Mouse (Mus musculus) C2C12 (cell line): ENCODE data around the gene Pou1f1. TPM values are rescaled to one million over a fixed set of nuclear protein-coding genes. Genes with fewer than 3 reads are reported as not detected.
A peak's percentile ranks its signal among the peaks of the same experiment; 100 is the strongest.

Experiments
- H3K27me3 ChIP-seq: one replicate; pipeline ENCODE4 v1.6.1; 2011; ENCODE audit not compliant: control insufficient read depth, insufficient read depth, insufficient read length
- H3K36me3 ChIP-seq: one replicate; pipeline ENCODE4 v1.6.1; 2011; ENCODE audit not compliant: control insufficient read depth, insufficient read depth
- H3K4me3 ChIP-seq: one replicate; pipeline ENCODE4 v1.5.1; 2011; ENCODE audit warnings: mild to moderate bottlenecking, control low read depth; ENCODE audit not compliant: poor library complexity, insufficient read depth, severe bottlenecking
- H3K79me2 ChIP-seq: one replicate; pipeline ENCODE4 v1.6.1; 2011; ENCODE audit not compliant: control insufficient read depth, insufficient read depth
- H3K79me3 ChIP-seq: one replicate; pipeline ENCODE4 v1.6.1; 2011; ENCODE audit warnings: low read depth, control low read depth
- H3ac ChIP-seq: one replicate; pipeline ENCODE3; 2011; ENCODE audit warnings: low read depth; ENCODE audit not compliant: control insufficient read depth, insufficient read length
- CEBPB ChIP-seq: IDR thresholded peaks from one replicate; pipeline ENCODE4 v1.6.1; 2011; ENCODE audit warnings: low read depth, mild to moderate bottlenecking, control low read depth, moderate library complexity
- CTCF ChIP-seq: IDR thresholded peaks from one replicate; pipeline ENCODE4 v1.5.1; 2011; ENCODE audit not compliant: control insufficient read depth, insufficient read depth, insufficient read length
- FOSL1 ChIP-seq: IDR thresholded peaks from one replicate; pipeline ENCODE4 v1.8.0; 2011; ENCODE audit warnings: mild to moderate bottlenecking, low read length; ENCODE audit not compliant: poor library complexity, insufficient read depth, severe bottlenecking
- MAX ChIP-seq: IDR thresholded peaks from one replicate; pipeline ENCODE4 v1.6.1; 2011; ENCODE audit warnings: mild to moderate bottlenecking, control low read depth
- MYOD1 ChIP-seq: IDR thresholded peaks from one replicate; pipeline ENCODE4 v1.6.1; 2011; ENCODE audit warnings: low read depth; ENCODE audit not compliant: control insufficient read depth, insufficient read length
- MYOG ChIP-seq: IDR thresholded peaks from one replicate; pipeline ENCODE4 v1.6.1; 2011; ENCODE audit not compliant: control insufficient read depth, insufficient read length; ENCODE audit errors: extremely low read depth
- USF1 ChIP-seq: IDR thresholded peaks from one replicate; pipeline ENCODE4 v1.6.1; 2011; ENCODE audit warnings: low read depth, mild to moderate bottlenecking, control low read depth, moderate library complexity
- polyA plus RNA-seq: library from polyadenylated mRNA; unstranded; fragments of >200 nt; fragmentation: generic; extraction: Trizol; gene quantifications from one replicate; pipeline ENCODE4 v1.2.1, GENCODE M21; 2012; ENCODE audit warnings: missing spikeins

The Pou1f1 gene
- polyA plus RNA-seq, 1 experiment = not detected

- H3ac ChIP-seq = no peak overlapping the region
- H3K79me2 ChIP-seq = peaks cover 60% of the 10 kb centered on the region
- peaks cover 38% of the 10 kb centered on the region for H3K79me3 ChIP-seq
- peak overlapping the region; percentile 72 for H3K4me3 ChIP-seq
- TF ChIP-seq CTCF (no peak), MYOG (no peak), USF1 (no peak), CEBPB (no peak), FOSL1 (no peak), MAX (no peak), MYOD1 (no peak)
- no peaks in the 10 kb centered on the region for H3K36me3 ChIP-seq
- no peaks in the 10 kb centered on the region for H3K27me3 ChIP-seq
These were observed 41.0 kb downstream of the Pou1f1 start for GRCm38 (mm10) chr16:65560996-65561962.

GRCm38 (mm10) chr16:65561963-65562863 is 41.9 kb downstream of the Pou1f1 start, which contains the start of gene Chmp2b:
Gene Chmp2b, minus strand, starts transcription at chr16:65562726.
- Histone ChIP-seq H3K79me3 (peaks cover 34% of the 10 kb centered on the region), H3K36me3 (no peaks in the 10 kb centered on the region), H3ac (peak within 1 kb of the TSS; percentile 80), H3K79me2 (peaks cover 50% of the 10 kb centered on the region), H3K4me3 (peak within 1 kb of the TSS; percentile 72), H3K27me3 (no peaks in the 10 kb centered on the region)
- TF ChIP-seq USF1 (no peak), MYOG (no peak), MYOD1 (no peak), FOSL1 (no peak), CEBPB (no peak), CTCF (no peak), MAX (no peak)

GRCm38 (mm10) chr16:65562864-65563206 is 42.5 kb downstream of the Pou1f1 start:
- Histone ChIP-seq H3K79me3 (peaks cover 32% of the 10 kb centered on the region), H3K36me3 (no peaks in the 10 kb centered on the region), H3K27me3 (no peaks in the 10 kb centered on the region), H3K4me3 (peak overlapping the region; percentile 72), H3ac (peak overlapping the region; percentile 72), H3K79me2 (peaks cover 44% of the 10 kb centered on the region)
- no peak for TF ChIP-seq MYOG
- TF ChIP-seq CEBPB = no peak
- TF ChIP-seq CTCF = no peak
- TF ChIP-seq FOSL1 = no peak
- no peak for TF ChIP-seq MAX
- TF ChIP-seq USF1 = no peak
- TF ChIP-seq MYOD1 = no peak

- H3K79me3 ChIP-seq = peaks cover 21% of the 10 kb centered on the region
- peaks cover 30% of the 10 kb centered on the region for H3K79me2 ChIP-seq
- H3K36me3 ChIP-seq = no peaks in the 10 kb centered on the region
- H3K27me3 ChIP-seq = no peaks in the 10 kb centered on the region
- no peak overlapping the region for H3ac ChIP-seq
- TF ChIP-seq USF1 (no peak), MAX (no peak), FOSL1 (no peak), CEBPB (no peak), MYOD1 (no peak), MYOG (no peak), CTCF (no peak)
- no peak overlapping the region for H3K4me3 ChIP-seq
These were observed 44.0 kb downstream of the Pou1f1 start for GRCm38 (mm10) chr16:65564306-65564705.

- Histone ChIP-seq H3K27me3 (no peaks in the 10 kb centered on the region), H3K4me3 (no peak overlapping the region), H3K79me2 (peaks cover 24% of the 10 kb centered on the region), H3K36me3 (no peaks in the 10 kb centered on the region), H3K79me3 (peaks cover 18% of the 10 kb centered on the region), H3ac (no peak overlapping the region)
- TF ChIP-seq MAX = no peak
These were observed 44.6 kb downstream of the Pou1f1 start for GRCm38 (mm10) chr16:65564951-65565350.
